Comparison of ENCODE assay signal across 11 mouse cellular contexts in genomic region chr10:18237191-18237590, GRCm38 (mm10). TPM values are rescaled to one million over a fixed set of nuclear protein-coding genes. Genes with fewer than 3 reads are reported as not detected.
A peak's percentile ranks its signal among the peaks of the same experiment; 100 is the strongest.
DNase-seq lines count a peak whose midpoint lies in the region; TF ChIP-seq lines count a peak whose summit lies in the region.
"Had no signal": no experiment of that assay in that cellular context is flagged by ENCODE, and none has a peak within 500 bp of the region (broad histone marks: within the 10 kb centered on the region; RNA-seq: fewer than 3 reads in every experiment).

No protein-coding gene starts in this region.

- H3K36me3 ChIP-seq in C2C12 (ENCODE audit: control insufficient read depth, insufficient read depth) = no peaks in the 10 kb centered on the region
- H3K36me3 ChIP-seq: embryonic facial prominence, embryonic 13.5 days; hindbrain, embryonic 15.5 days had no signal

- intact Hi-C loops in gastrocnemius, postnatal 14 days (cut with DNase I; ENCODE audit: low total_unique reads) = no loop called here

- no peaks in the 10 kb centered on the region for H3K79me2 ChIP-seq in C2C12 (ENCODE audit: control insufficient read depth, insufficient read depth)

- DNase-seq in heart, adult 18-20 months = peak; percentile 60 to 81
- no peak for DNase-seq in heart, postnatal 4 days
- peak; percentile 13 for DNase-seq in gastrocnemius, postnatal 14 days
- DNase-seq in lung, postnatal 14 days = peak; percentile 28
- no peak for DNase-seq in thymus, postnatal 4 days
- no peak for DNase-seq in embryo, embryonic 9.5 days (ENCODE audit: extremely low spot score)
- no peak for DNase-seq in MN1 (ENCODE audit: low spot score)

- no peaks in the 10 kb centered on the region for H3K27me3 ChIP-seq in C2C12 (ENCODE audit: control insufficient read depth, insufficient read depth, insufficient read length)
- H3K27me3 ChIP-seq: CH12.LX; embryonic facial prominence, embryonic 13.5 days; hindbrain, embryonic 15.5 days had no signal

- no peak for TF ChIP-seq CTCF in C2C12 (IDR thresholded peaks at IDR 0.05; ENCODE audit: control insufficient read depth, insufficient read depth, insufficient read length)

- H3ac ChIP-seq in C2C12 (ENCODE audit: control insufficient read depth, insufficient read length, low read depth) = no peak overlapping the region

- peaks cover 2% of the 10 kb centered on the region for H3K79me3 ChIP-seq in C2C12 (ENCODE audit: low read depth)

- no peak overlapping the region for H3K4me3 ChIP-seq in C2C12 (ENCODE audit: insufficient read depth, poor library complexity, severe bottlenecking)
- H3K4me3 ChIP-seq: embryonic facial prominence, embryonic 13.5 days; hindbrain, embryonic 15.5 days had no signal

TF ChIP-seq in C2C12, 6 proteins besides CTCF, POLR2A, EP300 and RAD21:
- TF ChIP-seq MAX (IDR thresholded peaks at IDR 0.05) = no peak
- peak; percentile 64 for TF ChIP-seq CEBPB (IDR thresholded peaks at IDR 0.05; ENCODE audit: low read depth)

RNA-seq across cellular contexts. Expression of gene Ccdc28a, which starts 2.4 kb away (rescaled TPM):
- 10 to 100 TPM; 15.2 to 15.5 TPM for total RNA-seq in heart, adult 18-20 months (2021)
- total RNA-seq in heart, postnatal 4 days (2021) = 1 to 10 TPM; 4.0 to 4.1 TPM
- polyA plus RNA-seq in C2C12 (2012; fragmentation: generic; extraction: Trizol) = 3.1 TPM
- total RNA-seq in gastrocnemius, postnatal 14 days (2021) = 1 to 10 TPM; 4.5 to 7.0 TPM

RNA-seq across cellular contexts. Expression of gene Ect2l, which starts 26.5 kb away (rescaled TPM):
- under 1 TPM in 1 of 2 experiments, not detected in 1; 0.26 TPM for total RNA-seq in heart, adult 18-20 months (2021)
- total RNA-seq in heart, postnatal 4 days (2021) = not detected
- 0.06 TPM for polyA plus RNA-seq in C2C12 (2012; fragmentation: generic; extraction: Trizol)
- under 1 TPM in 1 of 2 experiments, not detected in 1; 0.23 TPM for total RNA-seq in gastrocnemius, postnatal 14 days (2021)
- total RNA-seq: CH12.LX had no signal

Comparison
In these comparisons a context has a peak if more than half of its experiments do, and no peak if none do; other contexts are left out.
1. DNase-seq: peak in heart, adult 18-20 months (2 of 2), gastrocnemius, postnatal 14 days (single experiment) and lung, postnatal 14 days (single experiment); none in heart, postnatal 4 days (single experiment), thymus, postnatal 4 days (single experiment), embryo, embryonic 9.5 days (single experiment) and MN1 (single experiment).